ENCODE assay signal across 8 mouse cellular contexts in the genomic region with DNA sequence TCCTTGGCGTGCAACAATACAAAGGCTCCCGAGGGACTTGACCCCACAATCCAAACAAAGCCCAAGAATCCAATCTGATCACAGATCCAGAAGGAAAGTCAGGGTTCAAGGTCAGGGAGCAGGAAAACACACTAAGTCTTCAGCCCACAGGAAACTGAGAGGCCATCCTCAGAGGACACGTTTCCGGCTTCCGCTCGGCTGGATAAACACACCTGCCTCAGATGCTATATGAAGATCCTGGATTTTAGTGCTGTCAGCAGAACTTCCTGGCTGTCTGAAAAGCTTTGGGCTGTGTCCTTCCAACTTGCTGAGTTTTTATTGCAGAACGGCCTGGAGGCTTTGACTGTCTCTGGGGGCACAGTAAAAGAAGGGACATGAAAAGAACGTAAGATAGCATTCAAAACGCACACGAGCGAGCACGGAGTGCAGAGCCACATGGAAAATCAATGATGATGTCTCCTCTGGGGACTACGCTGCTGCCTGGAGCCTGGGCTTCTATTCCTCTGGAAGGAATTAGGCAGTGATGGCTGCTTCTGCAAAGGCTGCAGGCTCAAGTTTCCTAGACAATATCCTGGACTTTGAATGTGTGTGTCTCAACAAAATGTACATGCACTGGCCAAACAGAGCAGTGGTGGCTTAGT.
DNase-seq lines count a peak whose midpoint lies in the region; ATAC-seq lines count a peak whose summit lies in the region.

No protein-coding gene starts in this region.

- no peaks in the 10 kb centered on the region for H3K27me3 ChIP-seq in forebrain, embryonic 10.5 days (ENCODE audit: poor library complexity, severe bottlenecking)
- H3K27me3 ChIP-seq in forebrain, embryonic 14.5 days (replicated peaks; ENCODE audit: control insufficient read depth, insufficient read depth, low read length): no peaks in the 10 kb centered on the region
- no peaks in the 10 kb centered on the region for H3K27me3 ChIP-seq in hindbrain, embryonic 14.5 days (ENCODE audit: control insufficient read depth, insufficient read depth, low read length)

- ATAC-seq in forebrain, embryonic 14.5 days: no peak
- ATAC-seq in hindbrain, embryonic 14.5 days (ENCODE audit: low FRiP score): no peak

- no peak overlapping the region for H3K4me2 ChIP-seq in forebrain, embryonic 14.5 days (ENCODE audit: low read length)
- no peak overlapping the region for H3K4me2 ChIP-seq in hindbrain, embryonic 14.5 days (replicated peaks)

- DNase-seq in forebrain, embryonic 10.5 days (ENCODE audit: extremely low spot score, low spot score): no peak
- DNase-seq in forebrain, embryonic 14.5 days (ENCODE audit: low spot score): no peak
- peak; percentile 36 to 57 for DNase-seq in adrenal gland, postnatal 36 days
- DNase-seq in hindbrain, embryonic 14.5 days (ENCODE audit: low spot score): no peak
- peak; percentile 72 for DNase-seq in mesoderm, embryonic 11.5 days (ENCODE audit: low read depth, low spot score)
- DNase-seq in frontal cortex, postnatal 25 days (ENCODE audit: low spot score in 2 of 2): no peak
- DNase-seq in left cerebral cortex, postnatal 25 days (ENCODE audit: low spot score in 2 of 2): no peak
- DNase-seq in spleen, postnatal 36 days (ENCODE audit: low spot score in 2 of 2): no peak

- intact Hi-C loops in left cerebral cortex, postnatal 25 days (cut with DNase I): no loop called here

- H3K4me1 ChIP-seq in forebrain, embryonic 10.5 days: peaks cover 29% of the 10 kb centered on the region
- H3K4me1 ChIP-seq in forebrain, embryonic 14.5 days (ENCODE audit: control insufficient read depth, insufficient read depth, low read length): no peaks in the 10 kb centered on the region
- 0 out of 2 replicates have a peak, but pooled peaks cover 12% of the 10 kb centered on the region for H3K4me1 ChIP-seq in hindbrain, embryonic 14.5 days (replicated peaks; ENCODE audit: control insufficient read depth, insufficient read depth, low read length)

- H3K9ac ChIP-seq in forebrain, embryonic 14.5 days (ENCODE audit: low read length): no peak overlapping the region
- H3K9ac ChIP-seq in hindbrain, embryonic 14.5 days: no peak overlapping the region

- no peaks in the 10 kb centered on the region for H3K9me3 ChIP-seq in forebrain, embryonic 10.5 days
- no peaks in the 10 kb centered on the region for H3K9me3 ChIP-seq in forebrain, embryonic 14.5 days (replicated peaks; ENCODE audit: control insufficient read depth, low read length)
- H3K9me3 ChIP-seq in hindbrain, embryonic 14.5 days (ENCODE audit: control insufficient read depth, low read length): no peaks in the 10 kb centered on the region

- WGBS in forebrain, embryonic 10.5 days: 66% methylated on average over 13 of the region's 13 CpGs
- 76% methylated on average over 13 of the region's 13 CpGs for WGBS in forebrain, embryonic 14.5 days
- WGBS in hindbrain, embryonic 14.5 days: 43% methylated on average over 13 of the region's 13 CpGs

- no peak overlapping the region for H3K4me3 ChIP-seq in forebrain, embryonic 10.5 days
- H3K4me3 ChIP-seq in forebrain, embryonic 14.5 days (ENCODE audit: low read depth, low read length): no peak overlapping the region
- no peak overlapping the region for H3K4me3 ChIP-seq in hindbrain, embryonic 14.5 days (replicated peaks; ENCODE audit: low read length)

- peak overlapping the region; percentile 53 for H3K27ac ChIP-seq in forebrain, embryonic 10.5 days
- H3K27ac ChIP-seq in forebrain, embryonic 14.5 days (ENCODE audit: low read depth, low read length): no peak overlapping the region
- H3K27ac ChIP-seq in hindbrain, embryonic 14.5 days: peak overlapping the region; percentile 9; the same call in 1 of the 2 replicates

- H3K36me3 ChIP-seq in forebrain, embryonic 10.5 days (replicated peaks): no peaks in the 10 kb centered on the region
- H3K36me3 ChIP-seq in forebrain, embryonic 14.5 days (ENCODE audit: control insufficient read depth, insufficient read depth, low read length): no peaks in the 10 kb centered on the region
- no peaks in the 10 kb centered on the region for H3K36me3 ChIP-seq in hindbrain, embryonic 14.5 days (replicated peaks; ENCODE audit: control insufficient read depth, insufficient read depth)

Comparison
In these comparisons a context has a peak if more than half of its experiments do, and no peak if none do; other contexts are left out.
1. DNase-seq: peak in adrenal gland, postnatal 36 days (2 of 2) and mesoderm, embryonic 11.5 days (single experiment); none in forebrain, embryonic 10.5 days (single experiment), forebrain, embryonic 14.5 days (single experiment), hindbrain, embryonic 14.5 days (single experiment), frontal cortex, postnatal 25 days (0 of 2), left cerebral cortex, postnatal 25 days (0 of 2) and spleen, postnatal 36 days (0 of 2).